Comparison of ENCODE assay signal across 9 mouse cellular contexts in genomic region chr9:44269077-44269476, GRCm38 (mm10). TPM values are rescaled to one million over a fixed set of nuclear protein-coding genes. Genes with fewer than 3 reads are reported as not detected.
A peak's percentile ranks its signal among the peaks of the same experiment; 100 is the strongest.
DNase-seq lines count a peak whose midpoint lies in the region; ATAC-seq lines count a peak whose summit lies in the region.
"Had no signal": no experiment of that assay in that cellular context is flagged by ENCODE, and none has a peak within 500 bp of the region (broad histone marks: within the 10 kb centered on the region; RNA-seq: fewer than 3 reads in every experiment).

No protein-coding gene starts in this region.

- H3K4me2 ChIP-seq in midbrain, embryonic 14.5 days (ENCODE audit: low read length), result no peak overlapping the region

- H3K36me3 ChIP-seq in midbrain, embryonic 14.5 days (ENCODE audit: control insufficient read depth, insufficient read depth, low read length), result peaks cover 13% of the 10 kb centered on the region

- H3K27ac ChIP-seq in midbrain, embryonic 14.5 days (replicated peaks; ENCODE audit: low read depth, low read length), result no peak overlapping the region

- 83% methylated on average over 3 of the region's 3 CpGs for WGBS in midbrain, embryonic 14.5 days

- peak; percentile 43 for DNase-seq in layer of hippocampus, adult 11-12 months (ENCODE audit: low spot score)
- no peak for DNase-seq in layer of hippocampus, postnatal 36 days
- DNase-seq in NIH3T3 (ENCODE audit: low read depth), result peak; percentile 22
- DNase-seq in heart, postnatal 4 days, result peak; percentile 50
- peak; percentile 44 to 74 for DNase-seq in spleen, postnatal 10 days (ENCODE audit: low spot score in 2 of 2)
- DNase-seq in right cerebral cortex, adult 18-20 months, result no peak
- no peak for DNase-seq in embryo, embryonic 9.5 days (ENCODE audit: extremely low spot score)
- no peak for DNase-seq in midbrain, embryonic 14.5 days

- no peaks in the 10 kb centered on the region for H3K27me3 ChIP-seq in midbrain, embryonic 14.5 days (ENCODE audit: control insufficient read depth, insufficient read depth, low read length)

- no peak overlapping the region for H3K9ac ChIP-seq in midbrain, embryonic 14.5 days (replicated peaks; ENCODE audit: low read length)

- H3K4me1 ChIP-seq in midbrain, embryonic 14.5 days (ENCODE audit: control insufficient read depth, insufficient read depth, low read length), result peaks cover 25% of the 10 kb centered on the region

- H3K4me3 ChIP-seq in midbrain, embryonic 14.5 days (replicated peaks; ENCODE audit: low read depth, low read length), result no peak overlapping the region

- no peaks in the 10 kb centered on the region for H3K9me3 ChIP-seq in midbrain, embryonic 14.5 days (ENCODE audit: control insufficient read depth, low read length)

- ATAC-seq in midbrain, embryonic 14.5 days (ENCODE audit: low FRiP score, low TSS enrichment), result no peak

RNA-seq across cellular contexts. Expression of gene Nlrx1, which starts 0.7 kb away (rescaled TPM):
- total RNA-seq in layer of hippocampus, postnatal 36 days (2021), result 10 to 100 TPM; 13.5 TPM
- 10 to 100 TPM; 13.8 to 15.3 TPM for total RNA-seq in heart, postnatal 4 days (2021)
- polyA plus RNA-seq in midbrain, embryonic 14.5 days (2014; fragmentation: Nextera tagmentation; extraction: Ambion mirVana), result 3.7 and 3.9 TPM in 2 replicates

RNA-seq across cellular contexts. Expression of gene Pdzd3, which starts 17.8 kb away (rescaled TPM):
- 1 to 10 TPM; 1.4 to 1.8 TPM for total RNA-seq in layer of hippocampus, postnatal 36 days (2021)
- total RNA-seq in heart, postnatal 4 days (2021), result 1 to 10 TPM in 1 of 2 experiments, under 1 TPM in 1; 0.92 to 1.0 TPM
- polyA plus RNA-seq in midbrain, embryonic 14.5 days (2014; fragmentation: Nextera tagmentation; extraction: Ambion mirVana), result 0.49 and 0.57 TPM in 2 replicates

RNA-seq across cellular contexts. Expression of gene Abcg4, which starts 19.3 kb away (rescaled TPM):
- total RNA-seq in layer of hippocampus, postnatal 36 days (2021), result 10 to 100 TPM; 63.6 to 73.1 TPM
- total RNA-seq in heart, postnatal 4 days (2021), result 1 to 10 TPM; 1.2 to 1.5 TPM
- polyA plus RNA-seq in midbrain, embryonic 14.5 days (2014; fragmentation: Nextera tagmentation; extraction: Ambion mirVana), result 18.9 and 20.1 TPM in 2 replicates

RNA-seq across cellular contexts. Expression of gene Ccdc153, which starts 28.6 kb away (rescaled TPM):
- total RNA-seq in layer of hippocampus, postnatal 36 days (2021), result 1 to 10 TPM; 1.3 to 2.4 TPM
- total RNA-seq in heart, postnatal 4 days (2021), result not detected
- not detected in 2 replicates for polyA plus RNA-seq in midbrain, embryonic 14.5 days (2014; fragmentation: Nextera tagmentation; extraction: Ambion mirVana)
- polyA plus RNA-seq: intestine, embryonic 14.5 days had no signal

RNA-seq across cellular contexts. Expression of gene Cbl, which starts 35.2 kb away (rescaled TPM):
- 10 to 100 TPM; 65.2 to 70.5 TPM for total RNA-seq in layer of hippocampus, postnatal 36 days (2021)
- 10 to 100 TPM; 28.5 to 28.8 TPM for total RNA-seq in heart, postnatal 4 days (2021)
- 20.1 and 27.6 TPM in 2 replicates for polyA plus RNA-seq in midbrain, embryonic 14.5 days (2014; fragmentation: Nextera tagmentation; extraction: Ambion mirVana)

Comparison
In these comparisons a context has a peak if more than half of its experiments do, and no peak if none do; other contexts are left out.
1. DNase-seq: peak in layer of hippocampus, adult 11-12 months (single experiment), NIH3T3 (single experiment), heart, postnatal 4 days (single experiment) and spleen, postnatal 10 days (2 of 2); none in layer of hippocampus, postnatal 36 days (0 of 2), right cerebral cortex, adult 18-20 months (single experiment), embryo, embryonic 9.5 days (single experiment) and midbrain, embryonic 14.5 days (single experiment).
2. RNA of gene Abcg4, which starts 19.3 kb away (total RNA-seq): 63.6 to 73.1 TPM in layer of hippocampus, postnatal 36 days; 1.2 to 1.5 TPM in heart, postnatal 4 days; every median in the first group is over 10 times any median in the second.